Comparison of ENCODE assay signal across 17 mouse cellular contexts in the genomic region with DNA sequence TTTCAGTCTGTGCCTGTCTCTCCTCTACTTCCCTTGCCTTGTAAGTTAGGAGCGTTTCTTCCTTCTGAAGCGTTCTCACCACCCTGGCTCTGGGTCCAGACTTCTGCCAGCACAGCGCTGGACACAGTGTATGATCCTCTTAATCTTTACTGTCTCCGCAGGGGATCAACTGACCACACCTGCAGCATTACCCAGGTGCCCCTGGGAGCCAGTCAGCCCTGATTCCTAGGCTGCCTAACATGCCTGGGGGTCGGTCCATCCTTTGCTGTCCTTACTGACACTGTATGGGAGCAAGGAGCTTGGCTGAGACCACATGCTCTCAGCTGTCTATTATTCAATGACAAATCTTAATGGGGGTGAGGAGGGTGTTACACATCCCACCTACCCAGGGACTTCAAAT. TPM values are rescaled to one million over a fixed set of nuclear protein-coding genes. Genes with fewer than 3 reads are reported as not detected.
"Had no signal": no experiment of that assay in that cellular context is flagged by ENCODE, and none has a peak within 500 bp of the region (broad histone marks: within the 10 kb centered on the region; RNA-seq: fewer than 3 reads in every experiment).

No protein-coding gene starts in this region.

- DNase-seq: liver, embryonic 13.5 days; liver, postnatal 0 days; lung, adult 2 months; lung, postnatal 14 days; lung, postnatal 36 days; midbrain, embryonic 14.5 days; right cerebral cortex, adult 18-20 months; right cerebral cortex, postnatal 25 days; right cerebral cortex, postnatal 4 days; spleen, adult 18-20 months; thymus, adult 18-20 months; thymus, postnatal 14 days; thymus, postnatal 36 days had no signal

RNA-seq across cellular contexts. Expression of a gene that starts 10.5 kb away (rescaled TPM):
- total RNA-seq: megakaryocyte progenitor cell, adult 5-6 weeks; midbrain, postnatal 0 days; monocyte, adult 5-6 weeks; neutrophil, adult 5-6 weeks had no signal
